Mouse (Mus musculus): ENCODE results near the gene Camk1d.
A peak's percentile ranks its signal among the peaks of the same experiment; 100 is the strongest.
"Not testable (repeated sequence)": the region's sequence is repeated elsewhere in the genome, so short reads cannot be mapped to it uniquely, and the experiment has no call there.

Gene Camk1d

GRCm38 (mm10) chr2:5319138-5319537, 395.2 kb downstream of the Camk1d start:
- no peak for DNase-seq (ENCODE audit: low spot score)

- DNase-seq (ENCODE audit: low spot score), result no peak
These were observed 397.6 kb downstream of the Camk1d start for GRCm38 (mm10) chr2:5316763-5317162.

- no peak for DNase-seq (ENCODE audit: low spot score)
These were observed 398.1 kb downstream of the Camk1d start for GRCm38 (mm10) chr2:5316217-5316616.

GRCm38 (mm10) chr2:5315291-5315828, 399.0 kb downstream of the Camk1d start:
- DNase-seq (ENCODE audit: low spot score), result no peak

- no peak for DNase-seq (ENCODE audit: low spot score)
These were observed 399.7 kb downstream of the Camk1d start for GRCm38 (mm10) chr2:5314530-5315166.

GRCm38 (mm10) chr2:5305156-5305555, 409.2 kb downstream of the Camk1d start:
- DNase-seq (ENCODE audit: low spot score), result no peak

- no peak for DNase-seq (ENCODE audit: low spot score)
These were observed 409.9 kb downstream of the Camk1d start for GRCm38 (mm10) chr2:5304451-5304850.

- no peak for DNase-seq (ENCODE audit: low spot score)
These were observed 413.0 kb downstream of the Camk1d start for GRCm38 (mm10) chr2:5301286-5301685.

GRCm38 (mm10) chr2:5298071-5298470, 416.2 kb downstream of the Camk1d start:
- peak; percentile 16 for DNase-seq (ENCODE audit: low spot score)

GRCm38 (mm10) chr2:5296749-5297545, 417.4 kb downstream of the Camk1d start:
- no peak for DNase-seq (ENCODE audit: low spot score)

GRCm38 (mm10) chr2:5295098-5295497, 419.2 kb downstream of the Camk1d start:
- DNase-seq (ENCODE audit: low spot score), result no peak

- no peak for DNase-seq (ENCODE audit: low spot score)
These were observed 419.9 kb downstream of the Camk1d start for GRCm38 (mm10) chr2:5294451-5294850.

GRCm38 (mm10) chr2:5288593-5288992, 425.7 kb downstream of the Camk1d start:
- DNase-seq (ENCODE audit: low spot score), result no peak

GRCm38 (mm10) chr2:5287044-5287380, 427.3 kb downstream of the Camk1d start:
- DNase-seq (ENCODE audit: low spot score), result no peak

- no peak for DNase-seq (ENCODE audit: low spot score)
These were observed 427.9 kb downstream of the Camk1d start for GRCm38 (mm10) chr2:5286189-5287043.

GRCm38 (mm10) chr2:5284351-5284750, 430.0 kb downstream of the Camk1d start:
- no peak for DNase-seq (ENCODE audit: low spot score)

GRCm38 (mm10) chr2:5282623-5283022, 431.7 kb downstream of the Camk1d start:
- no peak for DNase-seq (ENCODE audit: low spot score)

- DNase-seq (ENCODE audit: low spot score), result no peak
These were observed 446.3 kb downstream of the Camk1d start for GRCm38 (mm10) chr2:5267980-5268379.

- no peak for DNase-seq (ENCODE audit: low spot score)
These were observed 452.0 kb downstream of the Camk1d start for GRCm38 (mm10) chr2:5262279-5262678.

GRCm38 (mm10) chr2:5258250-5258649, 456.1 kb downstream of the Camk1d start:
- DNase-seq (ENCODE audit: low spot score), result no peak

- DNase-seq (ENCODE audit: low spot score), result peak; percentile 28
These were observed 464.3 kb downstream of the Camk1d start for GRCm38 (mm10) chr2:5249969-5250368.

- not testable (repeated sequence) for DNase-seq (ENCODE audit: low spot score)
These were observed 465.1 kb downstream of the Camk1d start for GRCm38 (mm10) chr2:5249199-5249598.
